Mouse (Mus musculus) spleen, postnatal 0 days (tissue): ENCODE measurements around the gene Mybph. TPM values are rescaled to one million over a fixed set of nuclear protein-coding genes. Genes with fewer than 3 reads are reported as not detected.

Experiments used
- polyA plus RNA-seq: library from polyadenylated mRNA; unstranded; fragments of >200 nt; fragmentation: Nextera tagmentation; extraction: Ambion mirVana; gene quantifications from 2 replicates; pipeline ENCODE4 v1.2.1, GENCODE M21; 2015

The Mybph gene
- polyA plus RNA-seq: 0.06 TPM in 1 of 2 replicates, not detected in the other

GRCm38 (mm10) chr1:134193126-134193525 is at the start of gene Mybph:
Gene Mybph, plus strand, starts transcription at chr1:134193448.

GRCm38 (mm10) chr1:134182025-134182424 is 11.2 kb upstream of the Mybph start, which contains the start of gene Chil1:
Gene Chil1, plus strand, starts transcription at chr1:134182176.

GRCm38 (mm10) chr1:134235391-134235921 is 42.2 kb downstream of the Mybph start, which contains the start of gene Adora1:
Gene Adora1, minus strand, starts transcription at chr1:134235431.

Other genes starting within 250 kb of the Mybph start
- 5.7 and 8.8 TPM in 2 replicates for gene Fmod, start 156.2 kb upstream of the Mybph start, polyA plus RNA-seq
- 102 and 120 TPM in 2 replicates for gene Btg2, start 114.3 kb upstream of the Mybph start, polyA plus RNA-seq
- 0.25 and 0.38 TPM in 2 replicates for gene Chit1, start 82.2 kb upstream of the Mybph start, polyA plus RNA-seq
- 39.8 and 60.1 TPM in 2 replicates for gene Chil1, start 11.3 kb upstream of the Mybph start, polyA plus RNA-seq
- gene Adora1, start 42.0 kb downstream of the Mybph start, polyA plus RNA-seq: 0.13 and 0.16 TPM in 2 replicates
- gene Myog, start 96.5 kb downstream of the Mybph start, polyA plus RNA-seq: 0.07 and 0.19 TPM in 2 replicates
- 2.3 and 2.7 TPM in 2 replicates for gene Ppfia4, start 139.5 kb downstream of the Mybph start, polyA plus RNA-seq
- gene Tmem183a, start 168.5 kb downstream of the Mybph start, polyA plus RNA-seq: 40.6 and 41.8 TPM in 2 replicates
- gene 4933406M09Rik, start 192.5 kb downstream of the Mybph start, polyA plus RNA-seq: 0.08 and 0.13 TPM in 2 replicates
- gene Cyb5r1, start 212.1 kb downstream of the Mybph start, polyA plus RNA-seq: 21.5 and 24.5 TPM in 2 replicates
- 144 and 159 TPM in 2 replicates for gene Adipor1, start 221.9 kb downstream of the Mybph start, polyA plus RNA-seq